Mouse (Mus musculus): ENCODE data around the gene 1700025G04Rik.

DNA sequence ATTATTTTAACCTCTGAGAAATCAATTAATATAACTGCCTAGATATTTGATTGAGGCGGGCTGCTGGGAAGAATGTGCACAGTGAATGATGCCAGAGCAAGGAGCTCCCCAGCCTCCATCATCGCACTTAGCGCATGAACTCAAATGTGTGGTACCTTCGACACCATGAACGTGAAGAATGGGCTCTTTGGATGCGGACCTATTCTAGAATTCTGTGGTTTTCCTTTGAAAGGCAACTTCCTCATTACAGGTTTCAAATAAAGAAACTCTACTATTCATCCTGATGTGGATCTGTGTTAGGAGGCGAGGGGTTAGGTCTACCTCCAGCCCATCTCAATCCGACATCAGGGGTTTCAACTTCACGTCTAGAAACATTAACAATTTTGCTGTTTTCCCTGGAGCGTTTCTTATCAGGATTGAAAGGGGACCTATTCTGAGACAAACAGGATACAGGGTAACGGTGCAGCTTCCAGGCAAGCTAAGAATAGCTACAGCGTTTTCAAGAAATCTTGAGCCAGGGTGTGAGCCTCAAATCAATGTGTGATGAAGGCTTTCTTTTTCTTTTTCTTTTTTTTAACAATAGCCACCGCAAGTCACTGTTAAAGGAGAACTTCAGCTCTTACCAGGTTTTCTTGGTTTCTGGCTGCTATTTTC lies 110.0 kb downstream of the 1700025G04Rik start:
- TF ChIP-seq CTCF (IDR thresholded peaks at IDR 0.05; ENCODE audit: low read depth, low read length) (no peak), POLR2AphosphoS5 (IDR thresholded peaks at IDR 0.05; ENCODE audit: insufficient replicate concordance, low read depth, low read length) (no peak), GATA2 (IDR thresholded peaks at IDR 0.05; ENCODE audit: borderline replicate concordance, low read depth, low read length) (no peak), GATA1 (IDR thresholded peaks at IDR 0.05; ENCODE audit: borderline replicate concordance, low read length) (no peak), TAL1 (conservative IDR thresholded peaks at IDR 0.05; ENCODE audit: low read depth, low read length) (no peak)

All from G1E (cell line).